Mouse (Mus musculus) heart, adult 9 months (tissue): ENCODE data around the gene Ptbp3.
"Not testable (repeated sequence)": the region's sequence is repeated elsewhere in the genome, so short reads cannot be mapped to it uniquely, and the experiment has no call there.

Experiments
- DNase-seq, 2 experiments: peaks; one replicate each; pipeline ENCODE4 v3.0.0; 2022; ENCODE audit warnings: low spot score in 2 of 2

The Ptbp3 gene

GRCm38 (mm10) chr4:59549175-59549976, at the start of gene Ptbp3:
Gene Ptbp3 (minus strand): TSS chr4:59549364.
- DNase-seq = peak; percentile 89 to 90

- no peak for DNase-seq
These were observed 47.4 kb upstream of the Ptbp3 start for GRCm38 (mm10) chr4:59596556-59596955.

- DNase-seq = no peak
These were observed 45.5 kb upstream of the Ptbp3 start for GRCm38 (mm10) chr4:59594614-59595013.

- DNase-seq = no peak
These were observed 38.7 kb upstream of the Ptbp3 start for GRCm38 (mm10) chr4:59587872-59588226.

- no peak for DNase-seq
These were observed 38.2 kb upstream of the Ptbp3 start for GRCm38 (mm10) chr4:59587215-59587871.

- peak; percentile 57 to 78 for DNase-seq
These were observed 35.9 kb upstream of the Ptbp3 start for GRCm38 (mm10) chr4:59585097-59585496.

- no peak for DNase-seq
These were observed 33.0 kb upstream of the Ptbp3 start for GRCm38 (mm10) chr4:59582186-59582585.

- peak; percentile 98 to 99 for DNase-seq
These were observed 32.4 kb upstream of the Ptbp3 start, which contains the start of gene Hsdl2 for GRCm38 (mm10) chr4:59581314-59582185. Gene Hsdl2 (plus strand): TSS chr4:59581563.

- DNase-seq = peak in 1 of 2 experiments; percentile 20
These were observed 31.5 kb upstream of the Ptbp3 start for GRCm38 (mm10) chr4:59580495-59581281.

GRCm38 (mm10) chr4:59575184-59575958, 26.2 kb upstream of the Ptbp3 start:
- no peak for DNase-seq

- DNase-seq = no peak
These were observed 23.5 kb upstream of the Ptbp3 start for GRCm38 (mm10) chr4:59572521-59573118.

GRCm38 (mm10) chr4:59570519-59570918, 21.4 kb upstream of the Ptbp3 start:
- not testable (repeated sequence) for DNase-seq

GRCm38 (mm10) chr4:59569538-59569937, 20.4 kb upstream of the Ptbp3 start:
- peak; percentile 45 to 79 for DNase-seq

- DNase-seq = no peak
These were observed 18.6 kb upstream of the Ptbp3 start for GRCm38 (mm10) chr4:59567576-59568260.

- DNase-seq = no peak
These were observed 16.5 kb upstream of the Ptbp3 start for GRCm38 (mm10) chr4:59565571-59566188.

GRCm38 (mm10) chr4:59564128-59564527, 15.0 kb upstream of the Ptbp3 start:
- DNase-seq = no peak

GRCm38 (mm10) chr4:59560141-59560540, 11.0 kb upstream of the Ptbp3 start:
- DNase-seq = no peak

GRCm38 (mm10) chr4:59558096-59558720, 9.0 kb upstream of the Ptbp3 start:
- DNase-seq = no peak

- DNase-seq = not testable (repeated sequence)
These were observed 8.2 kb upstream of the Ptbp3 start for GRCm38 (mm10) chr4:59557343-59557742.
